Mouse (Mus musculus) myocyte (in vitro differentiated cells): Measurements from ENCODE around the gene Mrps23.

ENCODE experiments used
- CEBPB ChIP-seq: IDR thresholded peaks from 2 replicates; pipeline ENCODE4 v1.6.1; 2011; ENCODE audit warnings: mild to moderate bottlenecking, moderate library complexity; ENCODE audit not compliant: poor library complexity, insufficient read depth, severe bottlenecking
- E2F4 ChIP-seq: IDR thresholded peaks from one replicate; pipeline ENCODE4 v1.6.1; 2011; ENCODE audit warnings: mild to moderate bottlenecking, control low read depth, moderate library complexity; ENCODE audit not compliant: insufficient read depth
- MAX ChIP-seq: IDR thresholded peaks from one replicate; pipeline ENCODE4 v1.6.1; 2011; ENCODE audit warnings: low read depth, mild to moderate bottlenecking, control low read depth
- MYOG ChIP-seq, 3 experiments: IDR thresholded peaks; one replicate each; pipeline ENCODE4 v1.6.1; 2011; ENCODE audit warnings: control low read depth in 2 of 3, low read depth in 2 of 3, mild to moderate bottlenecking in 2 of 3; ENCODE audit not compliant: insufficient read length in 2 of 3, control insufficient read depth in 1 of 3, insufficient read depth in 1 of 3
- POLR2A ChIP-seq: IDR thresholded peaks from one replicate; pipeline ENCODE4 v1.6.1; 2011; ENCODE audit warnings: low read depth, mild to moderate bottlenecking, control low read depth, moderate library complexity; ENCODE audit not compliant: insufficient read length
- POLR2AphosphoS2 ChIP-seq: IDR thresholded peaks from one replicate; pipeline ENCODE4 v1.6.1; 2011; ENCODE audit warnings: low read depth, control low read depth; ENCODE audit not compliant: insufficient read length
- SRF ChIP-seq: IDR thresholded peaks from one replicate; pipeline ENCODE4 v1.6.1; 2011; ENCODE audit warnings: low read depth; ENCODE audit not compliant: control insufficient read depth, insufficient read length
- TCF12 ChIP-seq: IDR thresholded peaks from one replicate; pipeline ENCODE4 v1.6.1; 2011; ENCODE audit warnings: mild to moderate bottlenecking, control low read depth; ENCODE audit not compliant: poor library complexity, insufficient read depth, severe bottlenecking
- USF1 ChIP-seq: IDR thresholded peaks from one replicate; pipeline ENCODE4 v1.6.1; 2011; ENCODE audit warnings: low read depth, mild to moderate bottlenecking, control low read depth, moderate library complexity

GRCm38 (mm10) chr11:88202077-88202476 lies 2.1 kb upstream of the Mrps23 start:
- TF ChIP-seq MAX (no peak), USF1 (no peak), TCF12 (no peak), POLR2A (no peak), CEBPB (no peak), SRF (no peak), MYOG (IDR thresholded peaks at IDR 0.05; ENCODE audit: control insufficient read depth in 1 of 3, insufficient read depth in 1 of 3, insufficient read length in 2 of 3, low read depth in 2 of 3) (no peak), E2F4 (no peak), POLR2AphosphoS2 (no peak)
